Mouse (Mus musculus) gastrocnemius, adult 18-20 months (tissue): ENCODE measurements around the gene Sart3. TPM values are rescaled to one million over a fixed set of nuclear protein-coding genes. Genes with fewer than 3 reads are reported as not detected.

Source experiments
- DNase-seq: peaks from one replicate; pipeline ENCODE4 v3.0.0; 2021; ENCODE audit warnings: low spot score
- total RNA-seq, 2 experiments: library from RNA; stranded (reverse); gene quantifications; 2 replicates each; pipeline ENCODE4 v1.2.3; 2021

The Sart3 gene
- total RNA-seq, 2 experiments from 2014 or later, result 6.8 to 8.3 TPM

- no peak for DNase-seq
These were observed 43.6 kb downstream of the Sart3 start for GRCm38 (mm10) chr5:113728691-113729090.

- no peak for DNase-seq
These were observed 44.3 kb downstream of the Sart3 start for GRCm38 (mm10) chr5:113728011-113728410.

- no peak for DNase-seq
These were observed 45.1 kb downstream of the Sart3 start for GRCm38 (mm10) chr5:113727238-113727637.

- DNase-seq, result no peak
These were observed 45.7 kb downstream of the Sart3 start for GRCm38 (mm10) chr5:113726618-113727017.

- DNase-seq, result no peak
These were observed 46.9 kb downstream of the Sart3 start for GRCm38 (mm10) chr5:113725417-113725816.

GRCm38 (mm10) chr5:113724446-113724845, 47.9 kb downstream of the Sart3 start, which contains the start of gene 1700069L16Rik:
TSS of gene 1700069L16Rik (minus strand) at chr5:113724772.
- peak; percentile 82 for DNase-seq

GRCm38 (mm10) chr5:113723567-113724237, 48.6 kb downstream of the Sart3 start:
- no peak for DNase-seq

- DNase-seq, result no peak
These were observed 49.9 kb downstream of the Sart3 start for GRCm38 (mm10) chr5:113722224-113723013.

GRCm38 (mm10) chr5:113719221-113719661, 53.1 kb downstream of the Sart3 start:
- DNase-seq, result no peak

GRCm38 (mm10) chr5:113716581-113717388, 55.5 kb downstream of the Sart3 start:
- DNase-seq, result no peak

- DNase-seq, result no peak
These were observed 59.4 kb downstream of the Sart3 start for GRCm38 (mm10) chr5:113712861-113713260.

GRCm38 (mm10) chr5:113703803-113704585, 68.3 kb downstream of the Sart3 start:
- no peak for DNase-seq

- no peak for DNase-seq
These were observed 71.8 kb downstream of the Sart3 start for GRCm38 (mm10) chr5:113700388-113701023.

- peak; percentile 50 for DNase-seq
These were observed 77.9 kb downstream of the Sart3 start for GRCm38 (mm10) chr5:113694415-113694814.

- DNase-seq, result no peak
These were observed 78.3 kb downstream of the Sart3 start for GRCm38 (mm10) chr5:113694000-113694399.

- DNase-seq, result no peak
These were observed 79.0 kb downstream of the Sart3 start for GRCm38 (mm10) chr5:113693196-113693755.
